Mouse (Mus musculus): ENCODE measurements around the gene Cdca4.

GRCm38 (mm10) chr12:112830141-112830540 lies 918 bp upstream of the Cdca4 start:
- TF ChIP-seq MAFK (IDR thresholded peaks at IDR 0.05; ENCODE audit: insufficient read depth, low read depth, low read length) (no peak), ZNF384 (IDR thresholded peaks at IDR 0.05; ENCODE audit: low read depth, low read length) (no peak)
